Mouse (Mus musculus) hindbrain, embryonic 11.5 days (tissue): ENCODE data around the gene Mipep. TPM values are rescaled to one million over a fixed set of nuclear protein-coding genes. Genes with fewer than 3 reads are reported as not detected.

Source experiments
- ATAC-seq: fragments of 200-750 bp; cut with Nextera tagmentation; 2 replicates; pipeline ENCODE4 v1.8.0; 2017; ENCODE audit warnings: mild to moderate bottlenecking, moderate TSS enrichment, moderate library complexity; ENCODE audit not compliant: low FRiP score
- DNase-seq: peaks from one replicate; pipeline ENCODE4 v3.0.0-alpha.2; 2015; ENCODE audit warnings: low spot score
- H3K27ac ChIP-seq: fragments of 300-500 bp; sonication (generic); 2 replicates; pipeline ENCODE4 v1.5.1; 2014; ENCODE audit warnings: mild to moderate bottlenecking, low read depth, low read length
- H3K27me3 ChIP-seq: fragments of 300-500 bp; sonication (generic); 2 replicates; pipeline ENCODE4 v1.6.1; 2014; ENCODE audit warnings: mild to moderate bottlenecking, low read length, moderate library complexity, mixed read lengths; ENCODE audit not compliant: control insufficient read depth, insufficient read depth
- H3K36me3 ChIP-seq: fragments of 300-500 bp; sonication (generic); 2 replicates; pipeline ENCODE4 v1.6.1; 2014; ENCODE audit warnings: mild to moderate bottlenecking, low read length, moderate library complexity, mixed read lengths; ENCODE audit not compliant: control insufficient read depth, insufficient read depth
- H3K4me1 ChIP-seq: fragments of 300-500 bp; sonication (generic); replicated peaks from 2 replicates; pipeline ENCODE4 v1.6.1; 2014; ENCODE audit warnings: low read length, mixed read lengths; ENCODE audit not compliant: control insufficient read depth, insufficient read depth
- H3K4me2 ChIP-seq: fragments of 300-500 bp; sonication (generic); replicated peaks from 2 replicates; pipeline ENCODE4 v1.6.1; 2014; ENCODE audit warnings: mild to moderate bottlenecking, low read depth, low read length
- H3K4me3 ChIP-seq: fragments of 300-500 bp; sonication (generic); 2 replicates; pipeline ENCODE4 v1.5.1; 2014; ENCODE audit warnings: low read depth, low read length
- H3K9ac ChIP-seq: fragments of 300-500 bp; sonication (generic); 2 replicates; pipeline ENCODE4 v1.6.1; 2014; ENCODE audit warnings: low read depth, low read length
- H3K9me3 ChIP-seq: fragments of 300-500 bp; sonication (generic); 2 replicates; pipeline ENCODE4 v1.6.1; 2016; ENCODE audit warnings: low read length; ENCODE audit not compliant: control insufficient read depth
- WGBS: fragments of 180-500 bp; shearing (Covaris S2); extraction: QIAGEN DNeasy Blood & Tissue Kit; methylation state at CpG from one replicate; pipeline ENCODE4 v1.1.7; 2014; 5-methylcytosine and 5-hydroxymethylcytosine counted together
- polyA plus RNA-seq: library from polyadenylated mRNA; unstranded; fragments of >200 nt; fragmentation: Nextera tagmentation; extraction: Ambion mirVana; gene quantifications from 2 replicates; pipeline ENCODE4 v1.2.1, GENCODE M21; 2014

Mipep gene
- polyA plus RNA-seq, 1 experiment from 2014 or later = 24.0 TPM

DNA sequence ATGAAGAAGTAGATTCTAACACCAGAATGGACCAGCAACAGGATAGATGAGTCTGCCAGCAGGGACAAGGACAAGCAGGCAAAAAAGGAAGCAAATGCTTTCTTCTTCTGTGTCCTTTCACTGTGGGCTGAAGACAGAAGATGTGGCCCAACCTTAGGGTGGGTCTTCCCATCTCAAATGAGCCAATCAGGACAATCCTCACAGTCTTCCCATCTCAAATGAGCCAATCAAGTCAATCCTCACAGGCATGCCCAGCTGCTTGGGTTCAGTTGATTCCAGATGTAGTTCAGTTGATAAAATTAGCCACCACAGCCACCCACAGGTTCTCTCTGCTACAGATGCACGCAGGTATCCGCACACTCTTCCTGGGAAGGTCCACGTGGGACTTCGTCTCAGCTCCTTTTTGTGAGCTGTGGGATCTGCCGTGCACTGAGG, 6.9 kb upstream of the Mipep start:
- no peak overlapping the region for H3K27ac ChIP-seq
- DNase-seq (no peak), ATAC-seq (no peak)
- H3K4me3 ChIP-seq = no peak overlapping the region
- H3K27me3 ChIP-seq = no peaks in the 10 kb centered on the region
- no peak overlapping the region for H3K4me2 ChIP-seq
- H3K9me3 ChIP-seq = no peaks in the 10 kb centered on the region
- WGBS = 89% methylated on average over 5 of the region's 5 CpGs
- H3K9ac ChIP-seq = no peak overlapping the region
- H3K4me1 ChIP-seq = no peaks in the 10 kb centered on the region
- H3K36me3 ChIP-seq = no peaks in the 10 kb centered on the region

DNA sequence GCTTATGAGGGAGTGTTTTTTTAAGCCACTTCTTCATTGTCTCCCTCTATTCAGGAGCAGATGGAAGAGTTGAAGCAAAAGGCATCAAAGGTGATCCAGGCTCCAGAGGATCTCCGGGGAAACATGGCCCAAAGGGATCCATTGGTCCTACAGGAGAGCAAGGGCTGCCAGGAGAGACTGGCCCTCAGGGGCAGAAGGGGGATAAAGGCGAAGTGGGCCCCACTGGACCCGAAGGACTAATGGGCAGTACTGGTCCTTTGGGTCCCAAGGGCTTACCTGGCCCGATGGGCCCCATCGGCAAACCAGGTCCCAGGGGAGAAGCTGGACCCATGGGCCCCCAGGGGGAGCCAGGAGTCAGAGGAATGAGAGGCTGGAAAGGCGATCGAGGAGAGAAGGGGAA, 5.2 kb upstream of the Mipep start:
- Histone ChIP-seq H3K4me2 (no peak overlapping the region), H3K27me3 (no peaks in the 10 kb centered on the region), H3K4me3 (no peak overlapping the region), H3K36me3 (no peaks in the 10 kb centered on the region), H3K9me3 (no peaks in the 10 kb centered on the region), H3K4me1 (no peaks in the 10 kb centered on the region), H3K27ac (no peak overlapping the region), H3K9ac (no peak overlapping the region)
- ATAC-seq = no peak
- no peak for DNase-seq
- 91% methylated on average over 7 of the region's 7 CpGs for WGBS

DNA sequence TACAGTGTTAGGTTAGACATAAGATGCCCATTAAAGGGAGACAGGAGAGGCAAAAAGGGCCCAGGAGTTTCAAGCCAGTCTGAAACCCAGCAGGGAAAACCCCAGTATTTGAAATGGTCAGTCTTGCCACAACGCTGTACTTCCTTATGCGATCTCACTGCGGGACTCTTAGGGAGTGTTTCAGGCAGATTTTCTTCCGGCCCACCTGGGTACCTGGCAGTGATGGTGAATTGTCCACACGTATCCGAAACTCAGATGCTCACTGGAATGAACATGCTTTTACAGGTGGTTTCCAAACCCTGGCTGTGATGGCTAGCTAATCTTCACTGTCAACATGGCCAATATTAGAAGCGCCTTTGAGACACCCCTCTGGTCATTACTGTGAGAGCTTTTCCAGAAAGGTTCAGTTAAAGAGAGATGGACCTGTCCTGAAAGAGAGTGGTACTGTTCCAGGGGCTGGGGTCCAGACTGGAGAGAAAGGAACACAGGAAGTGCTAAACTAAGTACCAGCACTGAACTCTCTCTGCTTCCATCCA, 2.2 kb upstream of the Mipep start:
- no peaks in the 10 kb centered on the region for H3K27me3 ChIP-seq
- H3K9me3 ChIP-seq = no peaks in the 10 kb centered on the region
- WGBS = 47% methylated on average over 7 of the region's 7 CpGs
- H3K4me3 ChIP-seq = no peak overlapping the region
- DNase-seq (no peak), ATAC-seq (no peak)
- H3K4me1 ChIP-seq = no peaks in the 10 kb centered on the region
- no peak overlapping the region for H3K27ac ChIP-seq
- H3K4me2 ChIP-seq = no peak overlapping the region
- H3K9ac ChIP-seq = no peak overlapping the region
- no peaks in the 10 kb centered on the region for H3K36me3 ChIP-seq

- no peak overlapping the region for H3K4me2 ChIP-seq
- H3K9me3 ChIP-seq = no peaks in the 10 kb centered on the region
- no peak for ATAC-seq
- H3K27me3 ChIP-seq = no peaks in the 10 kb centered on the region
- no peak overlapping the region for H3K9ac ChIP-seq
- no peaks in the 10 kb centered on the region for H3K4me1 ChIP-seq
- no peak overlapping the region for H3K4me3 ChIP-seq
- WGBS = 55% methylated on average over 8 of the region's 8 CpGs
- DNase-seq = no peak
- H3K36me3 ChIP-seq = no peaks in the 10 kb centered on the region
- H3K27ac ChIP-seq = no peak overlapping the region
These were observed 1.2 kb upstream of the Mipep start for GRCm38 (mm10) chr14:60783196-60783595.

- Histone ChIP-seq H3K27ac (no peak overlapping the region), H3K9ac (no peak overlapping the region), H3K4me3 (no peak overlapping the region), H3K27me3 (no peaks in the 10 kb centered on the region), H3K4me2 (no peak overlapping the region), H3K4me1 (no peaks in the 10 kb centered on the region), H3K9me3 (no peaks in the 10 kb centered on the region), H3K36me3 (no peaks in the 10 kb centered on the region)
- 31% methylated on average over 3 of the region's 3 CpGs for WGBS
- ATAC-seq (no peak), DNase-seq (peak; percentile 81)
These were observed 5.7 kb downstream of the Mipep start for GRCm38 (mm10) chr14:60790103-60790502.

DNA sequence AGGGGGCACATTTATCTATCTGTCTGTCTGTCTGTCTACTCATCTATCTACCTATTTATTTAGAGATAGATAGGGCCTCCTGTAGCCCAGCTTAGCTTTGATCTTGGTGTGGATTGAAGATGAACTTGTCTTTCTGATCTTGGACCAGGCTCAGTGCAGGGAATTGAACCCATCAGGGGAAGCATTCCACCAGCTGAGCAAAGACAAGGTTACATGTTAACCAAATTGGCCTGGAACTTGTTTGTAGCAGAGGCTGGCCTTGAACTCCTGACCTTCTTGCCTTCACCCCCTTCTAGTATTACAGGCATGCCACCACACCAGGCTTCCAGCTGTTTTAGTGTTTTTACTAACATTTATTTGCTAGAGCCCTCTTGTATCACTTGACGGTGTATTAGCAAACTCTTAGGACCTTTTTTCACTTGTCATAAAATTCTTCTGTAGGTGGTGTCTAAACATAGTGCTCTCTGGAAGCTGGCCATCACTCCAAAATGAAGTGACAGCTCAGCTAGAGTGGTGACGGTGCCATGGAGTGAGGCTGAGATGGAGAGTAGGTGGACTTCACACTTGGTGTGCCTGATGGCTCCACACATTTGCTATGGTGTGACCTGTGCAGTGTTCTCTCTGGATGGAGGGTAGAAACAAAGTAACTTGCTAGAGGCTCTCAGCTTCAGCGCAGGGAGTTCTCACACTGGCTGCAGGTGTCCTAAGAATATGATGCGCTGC, 12.4 kb downstream of the Mipep start:
- 89% methylated on average over 4 of the region's 4 CpGs for WGBS
- ATAC-seq (no peak), DNase-seq (no peak)
- no peak overlapping the region for H3K4me3 ChIP-seq
- no peaks in the 10 kb centered on the region for H3K27me3 ChIP-seq
- no peaks in the 10 kb centered on the region for H3K4me1 ChIP-seq
- H3K36me3 ChIP-seq = no peaks in the 10 kb centered on the region
- H3K27ac ChIP-seq = no peak overlapping the region
- no peak overlapping the region for H3K4me2 ChIP-seq
- H3K9me3 ChIP-seq = no peaks in the 10 kb centered on the region
- no peak overlapping the region for H3K9ac ChIP-seq

GRCm38 (mm10) chr14:60797596-60797995, 13.2 kb downstream of the Mipep start:
- ATAC-seq (no peak), DNase-seq (no peak)
- H3K36me3 ChIP-seq = no peaks in the 10 kb centered on the region
- no peak overlapping the region for H3K27ac ChIP-seq
- H3K4me1 ChIP-seq = no peaks in the 10 kb centered on the region
- H3K4me3 ChIP-seq = no peak overlapping the region
- no peak overlapping the region for H3K9ac ChIP-seq
- H3K4me2 ChIP-seq = no peak overlapping the region
- no peaks in the 10 kb centered on the region for H3K27me3 ChIP-seq
- 94% methylated on average over 5 of the region's 5 CpGs for WGBS
- no peaks in the 10 kb centered on the region for H3K9me3 ChIP-seq

- 89% methylated on average over 4 of the region's 4 CpGs for WGBS
- H3K9me3 ChIP-seq = no peaks in the 10 kb centered on the region
- no peak overlapping the region for H3K4me2 ChIP-seq
- H3K27ac ChIP-seq = no peak overlapping the region
- H3K4me3 ChIP-seq = no peak overlapping the region
- no peak for DNase-seq
- no peaks in the 10 kb centered on the region for H3K36me3 ChIP-seq
- no peaks in the 10 kb centered on the region for H3K27me3 ChIP-seq
- H3K4me1 ChIP-seq = no peaks in the 10 kb centered on the region
- no peak overlapping the region for H3K9ac ChIP-seq
- no peak for ATAC-seq
These were observed 14.3 kb downstream of the Mipep start for GRCm38 (mm10) chr14:60798721-60799120.
